Mouse (Mus musculus) embryonic fibroblast, embryonic 13.5 days (primary cell): Measurements from ENCODE around the gene Gpx2.

Experiments used
- CTCF ChIP-seq: IDR thresholded peaks from 2 replicates; pipeline ENCODE4 v1.5.1; 2011; ENCODE audit warnings: mild to moderate bottlenecking, control low read depth, low read length, moderate library complexity, borderline replicate concordance; ENCODE audit not compliant: insufficient read depth
- POLR2A ChIP-seq: IDR thresholded peaks from 2 replicates; pipeline ENCODE4 v1.6.1; 2011; ENCODE audit warnings: low read depth, mild to moderate bottlenecking, control low read depth, low read length, moderate library complexity

GRCm38 (mm10) chr12:76813543-76813942, 18.2 kb upstream of the Gpx2 start:
- TF ChIP-seq CTCF (no peak), POLR2A (no peak)
